Mouse (Mus musculus) layer of hippocampus, adult 9-10 months (tissue): ENCODE measurements around the gene Cd209e.
"Not testable (repeated sequence)": the region's sequence is repeated elsewhere in the genome, so short reads cannot be mapped to it uniquely, and the experiment has no call there.

ENCODE experiments used
- DNase-seq: peaks from one replicate; pipeline ENCODE4 v3.0.0; 2022; ENCODE audit warnings: low spot score

Cd209e gene

DNA sequence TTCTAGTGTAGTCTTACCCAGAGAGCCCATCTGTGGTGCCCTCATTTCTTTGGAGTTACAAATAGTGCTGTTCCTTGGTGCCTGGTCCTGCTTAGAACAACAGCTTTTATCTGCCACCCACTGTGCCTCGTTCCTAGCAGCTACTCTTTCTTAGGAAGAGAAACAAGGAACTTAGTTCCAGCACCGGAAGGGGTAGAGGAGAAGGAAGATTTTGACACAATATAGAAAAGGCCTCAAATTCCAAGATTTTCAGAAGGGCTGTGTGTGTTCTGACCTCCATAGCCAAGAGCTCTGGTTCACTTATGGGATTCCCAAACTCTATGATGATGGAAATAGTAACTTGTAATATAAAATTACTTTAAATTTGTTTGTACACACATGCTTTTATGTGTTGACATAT, at the start of gene Cd209e:
Cd209e (minus strand) TSS at position 101 of the 400 bp plus-strand sequence.
- no peak for DNase-seq

DNA sequence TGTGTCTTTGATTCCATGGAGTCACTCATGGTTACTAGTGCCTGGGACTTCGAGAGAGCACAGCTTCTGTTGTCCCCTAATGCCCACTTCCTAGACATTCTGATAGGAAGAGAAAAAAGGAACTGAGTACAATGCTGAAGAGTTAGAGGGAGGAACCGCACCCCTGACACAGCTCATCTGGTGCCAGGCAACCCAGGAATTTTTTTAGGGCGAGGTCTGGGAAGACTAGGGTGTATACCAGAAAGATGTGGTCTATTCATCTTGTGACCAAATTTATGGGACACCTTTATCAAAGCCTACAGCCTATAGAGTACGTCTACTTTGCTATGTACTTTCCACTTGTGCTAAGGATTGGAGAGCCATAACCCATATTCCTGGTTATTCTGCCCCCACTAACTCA, 24.3 kb upstream of the Cd209e start, which contains the start of gene Cd209d:
Cd209d (minus strand) TSS at position 101 of the 400 bp plus-strand sequence.
- no peak for DNase-seq

DNA sequence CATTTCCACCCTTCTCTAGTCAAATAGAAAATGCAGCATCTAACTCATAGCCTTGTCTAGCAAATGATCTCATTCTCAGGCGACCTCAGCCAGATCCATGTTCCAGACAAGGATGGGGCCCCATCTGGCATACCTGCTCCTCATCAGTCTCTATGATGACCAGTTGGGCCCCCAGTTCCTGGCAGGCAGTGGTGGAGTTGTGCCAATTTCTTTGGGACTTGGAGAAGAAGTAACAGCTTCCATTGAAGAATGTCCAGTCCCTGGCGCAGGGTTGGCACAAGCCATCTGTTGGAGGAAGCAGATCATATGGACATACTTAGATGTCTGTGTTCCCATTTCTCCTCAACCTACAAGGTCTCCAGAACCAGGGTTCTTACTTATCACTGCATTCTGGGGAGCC, 22.0 kb upstream of the Cd209e start:
- no peak for DNase-seq

DNA sequence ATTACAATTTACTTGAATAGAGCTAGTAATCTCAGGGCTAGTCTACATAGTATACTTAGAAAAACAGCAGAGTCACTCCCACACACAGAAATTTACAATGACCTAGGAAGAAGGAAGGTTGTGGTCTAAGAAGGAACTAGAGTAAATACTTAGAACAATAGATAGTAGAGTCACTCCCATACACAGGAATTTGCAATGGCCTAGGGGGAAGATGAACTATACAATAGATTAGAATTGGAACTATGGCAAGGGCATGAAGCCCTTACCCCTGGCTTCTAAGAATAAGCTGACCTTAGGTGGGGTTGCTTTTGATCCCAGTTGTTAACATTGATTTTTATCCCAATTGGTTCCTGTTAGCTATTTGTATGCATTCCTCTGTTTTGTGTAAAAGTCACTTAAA, 8.6 kb upstream of the Cd209e start:
- DNase-seq: not testable (repeated sequence)

DNA sequence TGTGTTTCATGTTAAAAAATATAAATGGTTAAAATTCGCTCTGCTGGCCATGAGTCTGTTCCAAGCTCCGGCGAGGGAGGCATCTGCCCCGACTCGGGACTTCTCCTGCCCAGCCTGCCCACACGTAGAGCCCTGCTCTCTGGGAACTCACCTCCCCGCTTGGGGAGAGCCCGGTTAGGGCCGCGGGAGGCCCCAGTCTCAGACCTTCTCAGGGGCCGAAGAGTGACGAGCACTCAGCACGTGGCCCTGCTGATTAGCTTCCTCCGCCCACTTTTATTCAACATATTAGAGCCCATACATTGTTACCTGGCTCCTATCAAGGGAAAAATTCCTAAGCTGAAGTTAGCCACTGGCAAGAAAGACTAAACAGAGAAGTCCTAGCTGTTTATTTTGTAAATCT, 51.0 kb downstream of the Cd209e start:
- DNase-seq: no peak
